Mouse (Mus musculus): ENCODE results near the gene Zfp740. TPM values are rescaled to one million over a fixed set of nuclear protein-coding genes. Genes with fewer than 3 reads are reported as not detected.

Zfp740 gene
- polyA plus RNA-seq, 1 experiment from 2014 or later: 66.9 TPM

GRCm38 (mm10) chr15:102203835-102204381, 859 bp downstream of the Zfp740 start:
- ATAC-seq (ENCODE audit: insufficient read depth, low FRiP score, low TSS enrichment) (0 out of 2 replicates have a peak, but pooled peaks have one; percentile 24), DNase-seq (ENCODE audit: low spot score) (peak; percentile 74)
- under 1% methylated on average over 37 of the region's 72 CpGs for WGBS
- H3K9me3 ChIP-seq (ENCODE audit: control insufficient read depth, low read length): no peaks in the 10 kb centered on the region
- no peaks in the 10 kb centered on the region for H3K27me3 ChIP-seq (ENCODE audit: control insufficient read depth, insufficient read depth, low read length)
- peak overlapping the region; percentile 50 for H3K4me2 ChIP-seq (ENCODE audit: low read depth)
- H3K4me1 ChIP-seq (ENCODE audit: control insufficient read depth, insufficient read depth, low read length): peaks cover 13% of the 10 kb centered on the region
- H3K4me3 ChIP-seq (ENCODE audit: low read depth, low read length): peak overlapping the region; percentile 92
- H3K36me3 ChIP-seq (ENCODE audit: control insufficient read depth, insufficient read depth, low read length): peaks cover 4% of the 10 kb centered on the region; the same call in 1 of the 2 replicates
- peak overlapping the region; percentile 99 for H3K27ac ChIP-seq (ENCODE audit: low read depth, low read length)
- peak overlapping the region; percentile 96 for H3K9ac ChIP-seq (ENCODE audit: low read length)

GRCm38 (mm10) chr15:102204674-102205505, 1.8 kb downstream of the Zfp740 start, which contains the start of gene Csad:
Gene Csad, minus strand, starts transcription at chr15:102204724.
- Histone ChIP-seq H3K4me1 (ENCODE audit: control insufficient read depth, insufficient read depth, low read length) (peaks cover 13% of the 10 kb centered on the region), H3K4me3 (ENCODE audit: low read depth, low read length) (peak within 1 kb of the TSS; percentile 92), H3K9ac (ENCODE audit: low read length) (peak within 1 kb of the TSS; percentile 96), H3K36me3 (ENCODE audit: control insufficient read depth, insufficient read depth, low read length) (peaks cover 7% of the 10 kb centered on the region; the same call in 1 of the 2 replicates), H3K27ac (ENCODE audit: low read depth, low read length) (peak within 1 kb of the TSS; percentile 99), H3K4me2 (ENCODE audit: low read depth) (peak within 1 kb of the TSS; percentile 50), H3K27me3 (ENCODE audit: control insufficient read depth, insufficient read depth, low read length) (no peaks in the 10 kb centered on the region), H3K9me3 (ENCODE audit: control insufficient read depth, low read length) (no peaks in the 10 kb centered on the region)
- 64% methylated on average over 19 of the region's 19 CpGs for WGBS
- ATAC-seq (ENCODE audit: insufficient read depth, low FRiP score, low TSS enrichment) (no peak), DNase-seq (ENCODE audit: low spot score) (no peak)

GRCm38 (mm10) chr15:102205779-102206178, 2.7 kb downstream of the Zfp740 start:
- ATAC-seq (ENCODE audit: insufficient read depth, low FRiP score, low TSS enrichment): no peak
- DNase-seq (ENCODE audit: low spot score): no peak
- H3K27ac ChIP-seq (ENCODE audit: low read depth, low read length): no peak overlapping the region
- no peaks in the 10 kb centered on the region for H3K9me3 ChIP-seq (ENCODE audit: control insufficient read depth, low read length)
- no peaks in the 10 kb centered on the region for H3K27me3 ChIP-seq (ENCODE audit: control insufficient read depth, insufficient read depth, low read length)
- H3K36me3 ChIP-seq (ENCODE audit: control insufficient read depth, insufficient read depth, low read length): peaks cover 9% of the 10 kb centered on the region
- 71% methylated on average over 8 of the region's 8 CpGs for WGBS
- peak overlapping the region; percentile 2; the same call in 1 of the 2 replicates for H3K9ac ChIP-seq (ENCODE audit: low read length)
- H3K4me1 ChIP-seq (ENCODE audit: control insufficient read depth, insufficient read depth, low read length): peaks cover 13% of the 10 kb centered on the region
- H3K4me3 ChIP-seq (ENCODE audit: low read depth, low read length): peak overlapping the region; percentile 6
- peak overlapping the region; percentile 50 for H3K4me2 ChIP-seq (ENCODE audit: low read depth)

GRCm38 (mm10) chr15:102207351-102207750, 4.3 kb downstream of the Zfp740 start:
- Histone ChIP-seq H3K4me3 (ENCODE audit: low read depth, low read length) (no peak overlapping the region), H3K27me3 (ENCODE audit: control insufficient read depth, insufficient read depth, low read length) (no peaks in the 10 kb centered on the region), H3K4me2 (ENCODE audit: low read depth) (no peak overlapping the region), H3K36me3 (ENCODE audit: control insufficient read depth, insufficient read depth, low read length) (peaks cover 9% of the 10 kb centered on the region), H3K27ac (ENCODE audit: low read depth, low read length) (no peak overlapping the region), H3K9ac (ENCODE audit: low read length) (no peak overlapping the region), H3K4me1 (ENCODE audit: control insufficient read depth, insufficient read depth, low read length) (peaks cover 13% of the 10 kb centered on the region), H3K9me3 (ENCODE audit: control insufficient read depth, low read length) (no peaks in the 10 kb centered on the region)
- no peak for DNase-seq (ENCODE audit: low spot score)
- no peak for ATAC-seq (ENCODE audit: insufficient read depth, low FRiP score, low TSS enrichment)
- whole genome bisulfite sequencing: 84% methylated on average over 3 of the region's 3 CpGs

- H3K36me3 ChIP-seq (ENCODE audit: control insufficient read depth, insufficient read depth, low read length): peaks cover 14% of the 10 kb centered on the region
- no peak for ATAC-seq (ENCODE audit: insufficient read depth, low FRiP score, low TSS enrichment)
Measured at GRCm38 (mm10) chr15:102208092-102208561, 5.1 kb downstream of the Zfp740 start.

GRCm38 (mm10) chr15:102209114-102209513, 6.1 kb downstream of the Zfp740 start:
- no peaks in the 10 kb centered on the region for H3K27me3 ChIP-seq (ENCODE audit: control insufficient read depth, insufficient read depth, low read length)
- H3K4me2 ChIP-seq (ENCODE audit: low read depth): no peak overlapping the region
- H3K9ac ChIP-seq (ENCODE audit: low read length): no peak overlapping the region
- no peaks in the 10 kb centered on the region for H3K9me3 ChIP-seq (ENCODE audit: control insufficient read depth, low read length)
- ATAC-seq (ENCODE audit: insufficient read depth, low FRiP score, low TSS enrichment): no peak
- peaks cover 11% of the 10 kb centered on the region for H3K4me1 ChIP-seq (ENCODE audit: control insufficient read depth, insufficient read depth, low read length)
- DNase-seq (ENCODE audit: low spot score): no peak
- WGBS: 90% methylated on average over 8 of the region's 8 CpGs
- peaks cover 16% of the 10 kb centered on the region for H3K36me3 ChIP-seq (ENCODE audit: control insufficient read depth, insufficient read depth, low read length)
- H3K4me3 ChIP-seq (ENCODE audit: low read depth, low read length): no peak overlapping the region
- H3K27ac ChIP-seq (ENCODE audit: low read depth, low read length): no peak overlapping the region

More at GRCm38 (mm10) chr15:102208092-102208561, 5.1 kb downstream of the Zfp740 start:
- no peak for DNase-seq (ENCODE audit: low spot score)
- Histone ChIP-seq H3K9me3 (ENCODE audit: control insufficient read depth, low read length) (no peaks in the 10 kb centered on the region), H3K4me3 (ENCODE audit: low read depth, low read length) (no peak overlapping the region), H3K27ac (ENCODE audit: low read depth, low read length) (no peak overlapping the region), H3K9ac (ENCODE audit: low read length) (no peak overlapping the region), H3K4me1 (ENCODE audit: control insufficient read depth, insufficient read depth, low read length) (peaks cover 11% of the 10 kb centered on the region), H3K4me2 (ENCODE audit: low read depth) (no peak overlapping the region), H3K27me3 (ENCODE audit: control insufficient read depth, insufficient read depth, low read length) (no peaks in the 10 kb centered on the region)
- WGBS: 89% methylated on average over 9 of the region's 9 CpGs

GRCm38 (mm10) chr15:102210816-102211215, 7.8 kb downstream of the Zfp740 start:
- no peak overlapping the region for H3K4me3 ChIP-seq (ENCODE audit: low read depth, low read length)
- peaks cover 20% of the 10 kb centered on the region for H3K36me3 ChIP-seq (ENCODE audit: control insufficient read depth, insufficient read depth, low read length)
- H3K27me3 ChIP-seq (ENCODE audit: control insufficient read depth, insufficient read depth, low read length): no peaks in the 10 kb centered on the region
- WGBS: 94% methylated on average over 4 of the region's 4 CpGs
- ATAC-seq (ENCODE audit: insufficient read depth, low FRiP score, low TSS enrichment) (no peak), DNase-seq (ENCODE audit: low spot score) (no peak)
- H3K4me2 ChIP-seq (ENCODE audit: low read depth): no peak overlapping the region
- H3K9ac ChIP-seq (ENCODE audit: low read length): no peak overlapping the region
- H3K4me1 ChIP-seq (ENCODE audit: control insufficient read depth, insufficient read depth, low read length): peaks cover 3% of the 10 kb centered on the region; the same call in 1 of the 2 replicates
- no peak overlapping the region for H3K27ac ChIP-seq (ENCODE audit: low read depth, low read length)
- H3K9me3 ChIP-seq (ENCODE audit: control insufficient read depth, low read length): no peaks in the 10 kb centered on the region

GRCm38 (mm10) chr15:102211895-102212294, 8.8 kb downstream of the Zfp740 start:
- Histone ChIP-seq H3K9me3 (ENCODE audit: control insufficient read depth, low read length) (no peaks in the 10 kb centered on the region), H3K4me1 (ENCODE audit: control insufficient read depth, insufficient read depth, low read length) (no peaks in the 10 kb centered on the region), H3K27me3 (ENCODE audit: control insufficient read depth, insufficient read depth, low read length) (no peaks in the 10 kb centered on the region), H3K9ac (ENCODE audit: low read length) (no peak overlapping the region), H3K27ac (ENCODE audit: low read depth, low read length) (no peak overlapping the region), H3K4me2 (ENCODE audit: low read depth) (no peak overlapping the region), H3K36me3 (ENCODE audit: control insufficient read depth, insufficient read depth, low read length) (peaks cover 23% of the 10 kb centered on the region), H3K4me3 (ENCODE audit: low read depth, low read length) (no peak overlapping the region)
- no peak for ATAC-seq (ENCODE audit: insufficient read depth, low FRiP score, low TSS enrichment)
- WGBS: 88% methylated on average over 6 of the region's 6 CpGs
- DNase-seq (ENCODE audit: low spot score): no peak

All from neural tube, embryonic 11.5 days (tissue).